Mouse (Mus musculus) stomach, embryonic 16.5 days (tissue): Measurements from ENCODE around the gene Celf5. TPM values are rescaled to one million over a fixed set of nuclear protein-coding genes. Genes with fewer than 3 reads are reported as not detected.

ENCODE experiments used
- ATAC-seq: fragments of 200-750 bp; cut with Nextera tagmentation; 2 replicates; pipeline ENCODE4 v1.8.0; 2017; ENCODE audit warnings: moderate number of reproducible peaks, moderate TSS enrichment; ENCODE audit not compliant: insufficient read depth, low FRiP score
- H3K27ac ChIP-seq: fragments of 300-500 bp; sonication (generic); 2 replicates; pipeline ENCODE4 v1.5.1; 2014; ENCODE audit warnings: low read length
- H3K27me3 ChIP-seq: fragments of 300-500 bp; sonication (generic); 2 replicates; pipeline ENCODE4 v1.6.1; 2014; ENCODE audit warnings: low read length, control low read depth, mixed read lengths; ENCODE audit not compliant: control insufficient read depth, insufficient read depth
- H3K36me3 ChIP-seq: fragments of 300-500 bp; sonication (generic); 2 replicates; pipeline ENCODE4 v1.6.1; 2014; ENCODE audit warnings: low read length; ENCODE audit not compliant: control insufficient read depth, insufficient read depth
- H3K4me1 ChIP-seq: fragments of 300-500 bp; sonication (generic); 2 replicates; pipeline ENCODE4 v1.6.1; 2014; ENCODE audit warnings: low read length, control low read depth, mixed read lengths; ENCODE audit not compliant: control insufficient read depth, insufficient read depth
- H3K4me2 ChIP-seq: fragments of 300-500 bp; sonication (generic); 2 replicates; pipeline ENCODE4 v1.6.1; 2014; ENCODE audit warnings: low read depth, low read length, mixed read lengths
- H3K4me3 ChIP-seq: fragments of 300-500 bp; sonication (generic); replicated peaks from 2 replicates; pipeline ENCODE4 v1.5.1; 2014; ENCODE audit warnings: mild to moderate bottlenecking, low read length
- H3K9ac ChIP-seq: fragments of 300-500 bp; sonication (generic); 2 replicates; pipeline ENCODE4 v1.6.1; 2014; ENCODE audit warnings: low read length
- H3K9me3 ChIP-seq: fragments of 300-500 bp; sonication (generic); replicated peaks from 2 replicates; pipeline ENCODE4 v1.6.1; 2016; ENCODE audit warnings: low read length, control low read depth; ENCODE audit not compliant: control insufficient read depth
- WGBS: fragments of 180-500 bp; shearing (Covaris S2); extraction: QIAGEN DNeasy Blood & Tissue Kit; methylation state at CpG from one replicate; pipeline ENCODE4 v1.1.7; 2014; 5-methylcytosine and 5-hydroxymethylcytosine counted together
- polyA plus RNA-seq: library from polyadenylated mRNA; unstranded; fragments of >200 nt; fragmentation: Nextera tagmentation; extraction: Ambion mirVana; gene quantifications from 2 replicates; pipeline ENCODE4 v1.2.1, GENCODE M21; 2015

The Celf5 gene
- polyA plus RNA-seq, 1 experiment from 2014 or later = 1.3 TPM

DNA sequence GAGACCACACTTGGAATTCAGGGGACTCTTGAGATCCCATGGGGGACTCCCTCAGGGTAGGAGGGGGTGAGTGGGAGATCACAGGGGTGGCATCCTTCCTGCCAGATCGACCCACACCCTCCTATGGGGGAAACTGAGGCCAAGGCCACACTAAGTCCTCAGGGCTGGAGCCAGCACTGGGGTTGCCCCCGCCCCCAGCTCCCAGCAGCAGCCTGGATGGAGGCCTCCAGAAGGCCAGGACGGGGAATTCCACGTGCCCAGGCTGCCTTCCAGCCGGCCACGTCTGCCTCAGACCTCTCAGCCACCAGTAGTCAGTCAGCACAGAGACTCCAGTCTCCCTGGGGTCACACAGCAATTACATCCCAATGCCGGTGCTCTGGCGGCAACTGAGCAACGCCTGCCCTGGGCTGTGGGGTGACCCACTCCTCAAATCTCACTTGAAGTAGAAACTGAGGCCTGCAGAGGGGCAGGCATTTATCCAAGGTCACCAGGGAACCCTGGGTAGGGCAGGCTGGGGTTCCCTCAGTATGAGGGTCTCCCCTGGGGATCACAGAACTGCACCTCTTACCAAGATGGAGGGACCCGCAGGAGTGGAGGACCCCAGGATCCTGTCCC lies 57.2 kb downstream of the Celf5 start:
- H3K27me3 ChIP-seq = no peaks in the 10 kb centered on the region
- H3K9me3 ChIP-seq = no peaks in the 10 kb centered on the region
- H3K4me3 ChIP-seq = peak overlapping the region; percentile 72
- H3K27ac ChIP-seq = peak overlapping the region; percentile 68
- WGBS = 44% methylated on average over 10 of the region's 10 CpGs
- no peak for ATAC-seq
- H3K4me2 ChIP-seq = peak overlapping the region; percentile 81
- H3K9ac ChIP-seq = peak overlapping the region; percentile 86
- H3K36me3 ChIP-seq = no peaks in the 10 kb centered on the region
- H3K4me1 ChIP-seq = peaks cover 32% of the 10 kb centered on the region

DNA sequence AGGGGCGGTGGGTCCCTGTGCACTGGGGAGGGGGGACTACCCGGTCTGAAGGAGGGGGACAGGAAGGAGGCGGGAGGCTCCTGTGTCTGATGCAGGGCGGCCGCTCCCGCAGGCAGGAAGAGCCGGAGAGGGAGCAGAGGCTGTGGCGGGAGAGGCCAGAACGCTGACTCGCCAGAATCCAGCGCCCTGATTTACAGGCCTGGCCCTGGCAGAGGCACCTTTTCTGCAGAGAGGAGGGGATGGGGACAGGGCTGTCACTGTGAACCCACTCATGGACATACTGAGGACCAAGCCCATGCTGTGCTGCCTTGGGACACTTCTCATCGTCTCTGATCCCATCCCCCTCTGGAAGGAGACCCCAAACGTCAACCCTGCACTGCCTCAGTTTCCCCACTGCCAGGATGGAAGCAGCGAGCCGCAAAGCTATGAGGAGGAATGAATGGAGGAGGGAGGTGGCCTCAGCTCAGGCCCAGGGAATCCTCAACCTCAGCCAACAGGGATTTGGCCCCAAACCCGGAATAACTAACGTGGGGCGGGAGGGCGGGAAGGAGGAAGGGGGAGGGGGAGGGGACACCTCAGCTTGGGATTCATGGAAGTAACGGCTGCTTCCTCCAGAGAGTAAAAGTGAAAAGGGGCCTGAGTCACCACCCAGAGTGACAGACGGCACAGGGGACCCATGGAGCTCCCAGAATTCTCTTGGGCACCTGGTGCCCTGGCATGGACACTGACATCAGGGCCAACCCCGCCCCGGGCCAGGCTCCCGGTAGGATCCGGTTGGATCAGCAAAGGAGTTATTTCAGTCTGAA lies 58.1 kb downstream of the Celf5 start:
- Histone ChIP-seq H3K4me2 (peak overlapping the region; percentile 81), H3K9me3 (no peaks in the 10 kb centered on the region), H3K4me1 (peaks cover 29% of the 10 kb centered on the region), H3K27me3 (no peaks in the 10 kb centered on the region), H3K4me3 (peak overlapping the region; percentile 72), H3K27ac (peak overlapping the region; percentile 68), H3K36me3 (no peaks in the 10 kb centered on the region; the same call in 1 of the 2 replicates), H3K9ac (peak overlapping the region; percentile 86)
- 7% methylated on average over 25 of the region's 25 CpGs for WGBS
- peak; percentile 18; the same call in 1 of the 2 replicates for ATAC-seq

DNA sequence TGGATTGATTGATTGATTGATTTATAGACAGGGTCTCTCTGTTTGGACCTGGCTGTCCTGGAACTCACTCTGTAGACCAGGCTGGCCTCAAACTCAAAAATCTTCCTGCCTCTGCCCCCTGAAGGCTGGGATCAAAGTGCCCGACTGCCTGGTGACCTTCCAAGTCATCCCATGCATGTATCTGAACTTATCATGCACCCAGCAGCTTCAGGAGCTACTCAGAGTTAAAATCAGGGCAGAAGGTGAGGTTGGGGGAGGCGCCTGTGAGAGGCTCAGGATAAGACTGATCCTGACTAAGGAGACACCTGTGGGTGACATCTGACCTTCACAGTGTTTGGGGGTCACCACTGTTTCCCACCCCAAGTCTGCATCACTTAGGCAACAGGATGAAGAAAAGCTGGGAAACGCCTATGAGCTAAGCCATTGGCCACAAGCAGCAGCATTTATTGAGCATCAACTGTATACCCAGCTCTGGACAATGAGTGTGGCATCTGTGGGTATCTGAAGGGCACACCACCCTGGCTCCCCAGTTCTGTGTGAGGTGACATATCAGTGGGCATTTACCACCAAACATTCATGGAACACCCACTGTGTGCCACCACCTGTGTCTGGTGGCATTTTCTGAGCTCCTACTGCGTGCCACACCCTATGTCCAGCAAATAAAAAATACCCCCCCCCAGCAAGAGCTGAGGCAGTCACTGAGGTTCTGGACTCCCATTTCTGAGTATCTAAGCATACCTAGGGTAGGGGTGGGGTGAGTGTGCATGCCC lies 58.8 kb downstream of the Celf5 start:
- peak overlapping the region; percentile 72 for H3K4me3 ChIP-seq
- WGBS = 65% methylated on average over 4 of the region's 4 CpGs
- peak overlapping the region; percentile 81 for H3K4me2 ChIP-seq
- H3K9me3 ChIP-seq = no peaks in the 10 kb centered on the region
- H3K36me3 ChIP-seq = no peaks in the 10 kb centered on the region; the same call in 1 of the 2 replicates
- H3K27me3 ChIP-seq = no peaks in the 10 kb centered on the region
- ATAC-seq = no peak
- H3K4me1 ChIP-seq = peaks cover 32% of the 10 kb centered on the region
- peak overlapping the region; percentile 86 for H3K9ac ChIP-seq
- H3K27ac ChIP-seq = peak overlapping the region; percentile 68; the same call in 1 of the 2 replicates

DNA sequence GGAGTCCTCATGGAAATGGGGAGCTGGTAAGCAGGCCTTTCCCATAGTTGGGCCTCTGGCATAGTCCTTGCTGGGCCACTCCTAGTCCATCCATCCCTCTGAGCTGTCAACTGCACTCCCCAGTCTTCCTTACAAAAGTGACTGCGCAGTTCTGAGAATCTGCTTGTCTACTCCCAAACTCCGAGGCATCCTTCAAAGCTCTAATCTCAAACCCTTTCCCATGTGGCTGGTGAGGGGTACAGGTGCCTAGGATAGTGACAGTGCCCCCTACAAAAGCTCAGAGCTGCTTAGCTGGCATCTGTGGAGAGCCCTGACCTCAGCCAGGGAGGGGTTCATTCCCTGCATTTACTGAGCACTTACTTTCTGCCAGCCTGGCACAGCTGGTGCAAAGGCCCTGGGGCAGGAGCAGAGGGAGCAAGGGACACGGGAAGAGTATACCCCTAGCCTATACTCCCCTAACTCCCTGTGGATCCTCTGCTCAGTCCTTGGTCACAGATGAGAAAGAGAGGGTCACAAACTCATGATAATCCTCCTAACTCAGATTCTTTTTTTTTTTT lies 59.8 kb downstream of the Celf5 start:
- Histone ChIP-seq H3K36me3 (no peaks in the 10 kb centered on the region; the same call in 1 of the 2 replicates), H3K4me2 (no peak overlapping the region), H3K4me1 (peaks cover 32% of the 10 kb centered on the region), H3K9me3 (no peaks in the 10 kb centered on the region), H3K4me3 (no peak overlapping the region), H3K9ac (no peak overlapping the region), H3K27me3 (no peaks in the 10 kb centered on the region), H3K27ac (no peak overlapping the region)
- 72% methylated on average over 3 of the region's 3 CpGs for WGBS
- ATAC-seq = no peak

DNA sequence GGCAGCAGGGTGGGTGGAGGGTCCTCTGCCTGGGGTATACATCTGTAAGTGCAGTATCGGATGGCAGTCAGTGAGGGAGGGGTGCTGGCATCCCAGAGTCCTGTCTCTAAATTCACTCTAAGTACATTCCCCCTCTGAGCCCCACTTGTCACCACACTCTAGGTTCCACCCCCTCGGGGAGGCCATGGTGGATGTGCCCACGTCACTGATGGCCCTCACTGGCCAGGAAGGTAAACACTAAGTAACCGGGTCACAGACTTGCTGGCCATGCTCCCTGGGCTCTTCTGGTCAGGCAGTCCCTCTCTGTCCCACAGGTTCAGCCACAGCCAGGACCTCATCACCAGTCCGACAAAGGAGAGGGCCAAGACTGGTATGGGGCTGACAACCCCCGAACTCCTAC lies 60.3 kb downstream of the Celf5 start:
- WGBS = 70% methylated on average over 6 of the region's 6 CpGs
- no peak for ATAC-seq
- Histone ChIP-seq H3K4me1 (peaks cover 34% of the 10 kb centered on the region), H3K27me3 (no peaks in the 10 kb centered on the region), H3K4me2 (no peak overlapping the region), H3K27ac (no peak overlapping the region), H3K9ac (no peak overlapping the region; the same call in 1 of the 2 replicates), H3K36me3 (no peaks in the 10 kb centered on the region; the same call in 1 of the 2 replicates), H3K9me3 (no peaks in the 10 kb centered on the region), H3K4me3 (no peak overlapping the region)

DNA sequence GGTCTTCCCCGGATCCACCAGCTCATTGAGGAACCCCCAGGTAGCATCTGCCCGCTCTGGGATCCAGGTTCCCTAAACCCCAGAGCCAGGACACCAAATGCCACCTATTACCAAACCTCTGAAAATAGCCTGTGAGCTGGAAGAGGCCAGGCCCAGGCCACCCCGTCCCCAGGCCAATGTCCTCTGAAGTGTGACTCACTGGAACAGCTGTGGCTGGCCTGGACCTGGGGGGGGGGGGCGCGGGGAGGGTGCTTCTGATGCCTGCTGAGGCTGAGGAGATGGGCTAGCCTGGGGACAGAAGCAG lies 60.8 kb downstream of the Celf5 start:
- Histone ChIP-seq H3K9me3 (no peaks in the 10 kb centered on the region), H3K4me2 (no peak overlapping the region), H3K27me3 (no peaks in the 10 kb centered on the region), H3K4me1 (peaks cover 37% of the 10 kb centered on the region), H3K9ac (no peak overlapping the region), H3K4me3 (no peak overlapping the region), H3K27ac (no peak overlapping the region), H3K36me3 (no peaks in the 10 kb centered on the region; the same call in 1 of the 2 replicates)
- ATAC-seq = no peak
- 65% methylated on average over 5 of the region's 5 CpGs for WGBS

DNA sequence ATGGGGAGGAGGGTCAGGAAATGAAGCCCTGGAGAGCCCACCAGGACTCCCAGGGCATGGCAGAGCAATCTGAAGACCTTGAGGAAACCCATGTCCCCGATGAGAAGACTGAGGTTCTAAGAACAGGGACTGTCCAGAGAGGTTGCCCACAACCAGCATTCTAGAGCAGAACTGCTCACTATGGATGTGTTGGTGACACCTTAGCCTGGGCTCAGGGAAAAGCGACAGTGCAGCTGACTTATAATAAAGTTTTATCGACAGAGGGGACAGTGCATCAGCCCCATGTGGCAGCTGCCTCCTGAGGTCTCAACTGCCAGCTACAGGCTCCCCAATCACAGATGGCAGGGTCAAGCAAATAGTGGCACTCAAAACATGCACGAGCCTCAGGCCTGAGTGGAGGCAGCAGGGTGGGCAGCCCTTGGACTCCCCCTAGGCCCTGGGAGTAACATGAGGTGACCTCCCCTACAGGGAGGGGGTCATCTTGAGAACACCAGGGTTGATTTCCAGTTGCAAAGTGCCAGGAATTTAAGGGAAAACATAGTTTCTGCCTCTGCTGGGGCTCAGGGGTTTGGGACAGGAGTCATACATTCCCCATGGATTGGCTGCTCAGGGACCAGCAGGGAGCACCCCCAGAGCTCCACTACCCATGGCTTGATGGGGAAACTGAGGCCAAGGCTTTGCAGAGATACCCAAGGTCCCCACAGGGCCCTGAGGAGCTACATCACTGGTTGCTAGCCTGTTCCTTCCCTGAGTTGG lies 61.3 kb downstream of the Celf5 start:
- Histone ChIP-seq H3K9me3 (no peaks in the 10 kb centered on the region), H3K4me3 (no peak overlapping the region), H3K36me3 (no peaks in the 10 kb centered on the region; the same call in 1 of the 2 replicates), H3K27me3 (no peaks in the 10 kb centered on the region), H3K27ac (no peak overlapping the region), H3K4me1 (peaks cover 43% of the 10 kb centered on the region), H3K9ac (no peak overlapping the region), H3K4me2 (no peak overlapping the region)
- 74% methylated on average over 4 of the region's 4 CpGs for WGBS
- no peak for ATAC-seq

DNA sequence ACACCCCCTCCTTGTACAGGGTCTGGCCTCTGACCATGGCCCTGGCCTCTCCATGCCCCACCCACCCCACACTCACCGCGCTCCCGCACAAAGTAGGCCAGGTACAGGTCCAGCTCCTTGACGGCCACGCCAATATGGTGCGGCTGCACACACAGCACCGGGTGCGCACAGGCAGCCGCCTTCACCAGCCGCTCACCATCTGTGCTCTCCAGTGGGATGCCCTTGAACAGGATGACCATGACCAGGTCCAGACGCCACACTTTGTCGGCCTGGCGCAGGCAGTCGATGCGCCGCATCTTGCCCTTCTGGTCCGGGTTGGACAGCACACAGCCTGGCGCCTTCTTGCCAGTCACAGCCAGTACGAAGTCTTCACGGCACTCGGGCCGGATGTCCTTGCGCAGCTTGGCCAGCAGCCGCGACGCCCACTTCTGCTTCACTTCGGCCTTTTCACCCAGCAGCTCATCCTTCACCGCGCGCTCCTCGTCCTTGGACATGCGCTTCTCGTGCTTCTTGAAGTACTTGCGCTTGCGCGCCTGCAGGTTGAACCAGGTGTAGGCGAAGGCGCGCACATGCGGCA lies 62.2 kb downstream of the Celf5 start:
- Histone ChIP-seq H3K36me3 (no peaks in the 10 kb centered on the region; the same call in 1 of the 2 replicates), H3K4me1 (peaks cover 48% of the 10 kb centered on the region), H3K4me3 (no peak overlapping the region), H3K27ac (no peak overlapping the region), H3K9me3 (no peaks in the 10 kb centered on the region), H3K4me2 (no peak overlapping the region), H3K9ac (no peak overlapping the region), H3K27me3 (no peaks in the 10 kb centered on the region)
- ATAC-seq = no peak
- WGBS = 85% methylated on average over 40 of the region's 40 CpGs
